Mouse (Mus musculus): ENCODE data around the gene Exoc3l. TPM values are rescaled to one million over a fixed set of nuclear protein-coding genes. Genes with fewer than 3 reads are reported as not detected.

Gene Exoc3l
- polyA plus RNA-seq, 1 experiment: 4.5 TPM

Other genes starting within 250 kb of the Exoc3l start
- 0.04 TPM in 1 of 2 replicates, not detected in the other for gene Ces3a, start 247.5 kb downstream of the Exoc3l start, polyA plus RNA-seq (2012; rRNA removed)
- gene Ces3b, start 212.3 kb downstream of the Exoc3l start, polyA plus RNA-seq (2012; rRNA removed): not detected in 2 replicates
- not detected in 2 replicates for gene Ces4a, start 164.3 kb downstream of the Exoc3l start, polyA plus RNA-seq (2012; rRNA removed)
- gene Cbfb, start 125.4 kb downstream of the Exoc3l start, polyA plus RNA-seq (2012; rRNA removed): 28.0 and 30.1 TPM in 2 replicates
- 25.3 and 28.5 TPM in 2 replicates for gene D230025D16Rik, start 71.0 kb downstream of the Exoc3l start, polyA plus RNA-seq (2012; rRNA removed)
- 34.1 and 34.5 TPM in 2 replicates for gene B3gnt9, start 40.9 kb downstream of the Exoc3l start, polyA plus RNA-seq (2012; rRNA removed)
- gene Tradd, start 31.5 kb downstream of the Exoc3l start, polyA plus RNA-seq (2012; rRNA removed): 15.1 and 15.8 TPM in 2 replicates
- 9.1 and 9.5 TPM in 2 replicates for gene Fbxl8, start 31.5 kb downstream of the Exoc3l start, polyA plus RNA-seq (2012; rRNA removed)
- 4.8 TPM in 2 replicates for gene Hsf4, start 26.3 kb downstream of the Exoc3l start, polyA plus RNA-seq (2012; rRNA removed)
- gene Nol3, start 20.0 kb downstream of the Exoc3l start, polyA plus RNA-seq (2012; rRNA removed): 2.8 and 4.0 TPM in 2 replicates
- 2.7 and 2.9 TPM in 2 replicates for gene 4931428F04Rik, start 6.2 kb downstream of the Exoc3l start, polyA plus RNA-seq (2012; rRNA removed)
- 59.3 and 75.5 TPM in 2 replicates for gene E2f4, start 1.6 kb upstream of the Exoc3l start, polyA plus RNA-seq (2012; rRNA removed)
- 25.2 and 29.0 TPM in 2 replicates for gene Elmo3, start 9.5 kb upstream of the Exoc3l start, polyA plus RNA-seq (2012; rRNA removed)
- gene Lrrc29, start 30.2 kb upstream of the Exoc3l start, polyA plus RNA-seq (2012; rRNA removed): 3.9 and 6.1 TPM in 2 replicates
- gene Tmem208, start 30.3 kb upstream of the Exoc3l start, polyA plus RNA-seq (2012; rRNA removed): 72.7 and 103 TPM in 2 replicates
- gene Fhod1, start 51.9 kb upstream of the Exoc3l start, polyA plus RNA-seq (2012; rRNA removed): 17.0 and 18.4 TPM in 2 replicates
- 2.6 and 3.4 TPM in 2 replicates for gene Slc9a5, start 52.7 kb upstream of the Exoc3l start, polyA plus RNA-seq (2012; rRNA removed)
- 0.25 and 0.50 TPM in 2 replicates for gene Plekhg4, start 77.2 kb upstream of the Exoc3l start, polyA plus RNA-seq (2012; rRNA removed)
- gene Kctd19, start 117.4 kb upstream of the Exoc3l start, polyA plus RNA-seq (2012; rRNA removed): 0.06 and 0.10 TPM in 2 replicates
- gene Lrrc36, start 117.5 kb upstream of the Exoc3l start, polyA plus RNA-seq (2012; rRNA removed): 0.48 and 0.53 TPM in 2 replicates
- gene Tppp3, start 175.4 kb upstream of the Exoc3l start, polyA plus RNA-seq (2012; rRNA removed): 84.1 and 93.7 TPM in 2 replicates
- 56.7 and 64.7 TPM in 2 replicates for gene Zdhhc1, start 200.8 kb upstream of the Exoc3l start, polyA plus RNA-seq (2012; rRNA removed)
- 0.49 and 0.52 TPM in 2 replicates for gene Hsd11b2, start 222.7 kb upstream of the Exoc3l start, polyA plus RNA-seq (2012; rRNA removed)

Measured in urinary bladder, adult 2 months (tissue).